Mouse (Mus musculus): ENCODE results near the gene Phactr1. TPM values are rescaled to one million over a fixed set of nuclear protein-coding genes. Genes with fewer than 3 reads are reported as not detected.

Phactr1 gene
- total RNA-seq, 1 experiment, result 1.2 TPM

DNA sequence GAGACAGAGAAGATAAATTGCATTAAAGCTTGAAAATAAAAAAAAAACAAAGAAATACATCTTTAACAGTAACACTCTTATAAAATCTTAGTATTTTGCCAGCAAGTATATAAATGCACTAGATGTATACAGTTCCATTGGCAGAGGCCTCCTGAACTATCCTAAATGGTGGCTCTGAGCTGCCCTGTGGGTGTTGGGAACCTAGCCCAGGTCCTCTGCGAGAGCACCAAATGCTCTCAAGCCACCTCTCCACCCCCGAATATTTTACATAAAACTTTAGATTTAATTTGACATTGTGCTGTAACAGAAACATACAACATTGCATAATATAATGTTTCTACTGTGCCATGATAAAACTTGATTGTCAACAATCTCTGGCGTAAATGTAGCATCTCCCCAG is 293.1 kb downstream of the Phactr1 start:
- no peaks in the 10 kb centered on the region for H3K4me1 ChIP-seq (ENCODE audit: control insufficient read depth in 2 of 2, insufficient read depth in 2 of 2, low read length in 2 of 2, poor library complexity in 1 of 2)
- H3K9me3 ChIP-seq (ENCODE audit: control insufficient read depth, insufficient read depth, low read depth, low read length), result no peaks in the 10 kb centered on the region
- no peaks in the 10 kb centered on the region for H3K36me3 ChIP-seq (ENCODE audit: control insufficient read depth, insufficient read depth, low read length, poor library complexity, severe bottlenecking)
- TF ChIP-seq CHD2 (IDR thresholded peaks at IDR 0.05; ENCODE audit: low read depth, low read length) (no peak), ZC3H11A (IDR thresholded peaks at IDR 0.05; ENCODE audit: borderline replicate concordance, low read depth, low read length) (no peak), HCFC1 (IDR thresholded peaks at IDR 0.05; ENCODE audit: borderline replicate concordance, insufficient read depth, low read length) (no peak)
- DNase-seq (ENCODE audit: low read depth, low spot score), result no peak
- in situ Hi-C loops (cut with MboI; ENCODE audit: low sequenced_read_pairs in 2 of 2, unreplicated experiment in 2 of 2), result no loop called here
- no peak overlapping the region for H3K9ac ChIP-seq (ENCODE audit: insufficient read depth, low read depth, low read length, poor library complexity, severe bottlenecking)
- H3K4me3 ChIP-seq (ENCODE audit: insufficient read depth in 1 of 2, low read depth in 1 of 2, low read length in 2 of 2, poor library complexity in 1 of 2, severe bottlenecking in 1 of 2), result no peak overlapping the region
- H3K27ac ChIP-seq (ENCODE audit: insufficient read depth, low read depth, low read length, poor library complexity, severe bottlenecking), result no peak overlapping the region

- no peak for TF ChIP-seq CHD2 (IDR thresholded peaks at IDR 0.05; ENCODE audit: low read depth, low read length)
- TF ChIP-seq HCFC1 (IDR thresholded peaks at IDR 0.05; ENCODE audit: borderline replicate concordance, insufficient read depth, low read length), result no peak
- no peak for TF ChIP-seq ZNF384 (IDR thresholded peaks at IDR 0.05; ENCODE audit: low read depth, low read length)
- TF ChIP-seq MAFK (IDR thresholded peaks at IDR 0.05; ENCODE audit: insufficient read depth, low read depth, low read length), result no peak
- no peak overlapping the region for H3K9ac ChIP-seq (ENCODE audit: insufficient read depth, low read depth, low read length, poor library complexity, severe bottlenecking)
- no peaks in the 10 kb centered on the region for H3K9me3 ChIP-seq (ENCODE audit: control insufficient read depth, insufficient read depth, low read depth, low read length)
- no peaks in the 10 kb centered on the region for H3K4me1 ChIP-seq (ENCODE audit: control insufficient read depth in 2 of 2, insufficient read depth in 2 of 2, low read length in 2 of 2, poor library complexity in 1 of 2)
- no peak for DNase-seq (ENCODE audit: low read depth, low spot score)
- H3K36me3 ChIP-seq (ENCODE audit: control insufficient read depth, insufficient read depth, low read length, poor library complexity, severe bottlenecking), result no peaks in the 10 kb centered on the region
- H3K4me3 ChIP-seq (ENCODE audit: insufficient read depth in 1 of 2, low read depth in 1 of 2, low read length in 2 of 2, poor library complexity in 1 of 2, severe bottlenecking in 1 of 2), result no peak overlapping the region
- no peak overlapping the region for H3K27ac ChIP-seq (ENCODE audit: insufficient read depth, low read depth, low read length, poor library complexity, severe bottlenecking)
- in situ Hi-C loops (cut with MboI; ENCODE audit: low sequenced_read_pairs in 2 of 2, unreplicated experiment in 2 of 2), result no loop called here
These were observed 293.5 kb downstream of the Phactr1 start for GRCm38 (mm10) chr13:42973961-42974360.

DNA sequence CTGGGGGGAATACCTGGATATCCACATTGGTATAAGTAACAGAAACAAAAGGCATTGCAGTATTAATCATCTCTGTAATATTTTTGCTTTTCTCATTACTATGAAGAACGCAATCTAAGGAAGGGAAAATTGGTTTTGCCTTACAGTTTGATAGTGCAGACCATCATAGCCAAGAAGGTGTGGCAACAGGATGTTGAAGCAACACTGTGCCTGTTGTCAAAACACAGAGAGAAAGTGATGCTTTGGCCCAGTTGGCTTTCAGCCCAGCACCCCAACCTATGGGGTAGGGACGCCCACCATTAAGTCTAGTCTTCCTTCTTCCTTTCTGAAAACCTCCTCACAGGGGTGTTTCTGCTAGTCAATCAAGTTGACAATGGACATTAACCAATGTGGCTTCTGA is 294.1 kb downstream of the Phactr1 start:
- Histone ChIP-seq H3K27ac (ENCODE audit: insufficient read depth, low read depth, low read length, poor library complexity, severe bottlenecking) (no peak overlapping the region), H3K36me3 (ENCODE audit: control insufficient read depth, insufficient read depth, low read length, poor library complexity, severe bottlenecking) (no peaks in the 10 kb centered on the region), H3K9me3 (ENCODE audit: control insufficient read depth, insufficient read depth, low read depth, low read length) (no peaks in the 10 kb centered on the region), H3K4me1 (ENCODE audit: control insufficient read depth in 2 of 2, insufficient read depth in 2 of 2, low read length in 2 of 2, poor library complexity in 1 of 2) (no peaks in the 10 kb centered on the region), H3K4me3 (ENCODE audit: insufficient read depth in 1 of 2, low read depth in 1 of 2, low read length in 2 of 2, poor library complexity in 1 of 2, severe bottlenecking in 1 of 2) (no peak overlapping the region), H3K9ac (ENCODE audit: insufficient read depth, low read depth, low read length, poor library complexity, severe bottlenecking) (no peak overlapping the region)
- TF ChIP-seq HCFC1 (IDR thresholded peaks at IDR 0.05; ENCODE audit: borderline replicate concordance, insufficient read depth, low read length) (no peak), ZNF384 (IDR thresholded peaks at IDR 0.05; ENCODE audit: low read depth, low read length) (no peak), ZC3H11A (IDR thresholded peaks at IDR 0.05; ENCODE audit: borderline replicate concordance, low read depth, low read length) (no peak), CHD2 (IDR thresholded peaks at IDR 0.05; ENCODE audit: low read depth, low read length) (no peak), MAFK (IDR thresholded peaks at IDR 0.05; ENCODE audit: insufficient read depth, low read depth, low read length) (no peak)
- DNase-seq (ENCODE audit: low read depth, low spot score), result no peak
- in situ Hi-C loops (cut with MboI; ENCODE audit: low sequenced_read_pairs in 2 of 2, unreplicated experiment in 2 of 2), result no loop called here

GRCm38 (mm10) chr13:42976144-42976543 is 295.7 kb downstream of the Phactr1 start:
- no peak for DNase-seq (ENCODE audit: low read depth, low spot score)
- Histone ChIP-seq H3K36me3 (ENCODE audit: control insufficient read depth, insufficient read depth, low read length, poor library complexity, severe bottlenecking) (no peaks in the 10 kb centered on the region), H3K9me3 (ENCODE audit: control insufficient read depth, insufficient read depth, low read depth, low read length) (no peaks in the 10 kb centered on the region), H3K9ac (ENCODE audit: insufficient read depth, low read depth, low read length, poor library complexity, severe bottlenecking) (no peak overlapping the region), H3K4me1 (ENCODE audit: control insufficient read depth in 2 of 2, insufficient read depth in 2 of 2, low read length in 2 of 2, poor library complexity in 1 of 2) (no peaks in the 10 kb centered on the region), H3K4me3 (ENCODE audit: insufficient read depth in 1 of 2, low read depth in 1 of 2, low read length in 2 of 2, poor library complexity in 1 of 2, severe bottlenecking in 1 of 2) (no peak overlapping the region), H3K27ac (ENCODE audit: insufficient read depth, low read depth, low read length, poor library complexity, severe bottlenecking) (no peak overlapping the region)
- in situ Hi-C loops (cut with MboI; ENCODE audit: low sequenced_read_pairs in 2 of 2, unreplicated experiment in 2 of 2), result no loop called here
- no peak for TF ChIP-seq HCFC1 (IDR thresholded peaks at IDR 0.05; ENCODE audit: borderline replicate concordance, insufficient read depth, low read length)
- TF ChIP-seq MAFK (IDR thresholded peaks at IDR 0.05; ENCODE audit: insufficient read depth, low read depth, low read length), result no peak
- TF ChIP-seq ZNF384 (IDR thresholded peaks at IDR 0.05; ENCODE audit: low read depth, low read length), result no peak
- no peak for TF ChIP-seq CHD2 (IDR thresholded peaks at IDR 0.05; ENCODE audit: low read depth, low read length)
- TF ChIP-seq ZC3H11A (IDR thresholded peaks at IDR 0.05; ENCODE audit: borderline replicate concordance, low read depth, low read length), result no peak

- no peaks in the 10 kb centered on the region for H3K36me3 ChIP-seq (ENCODE audit: control insufficient read depth, insufficient read depth, low read length, poor library complexity, severe bottlenecking)
- no peak overlapping the region for H3K27ac ChIP-seq (ENCODE audit: insufficient read depth, low read depth, low read length, poor library complexity, severe bottlenecking)
- no peaks in the 10 kb centered on the region for H3K9me3 ChIP-seq (ENCODE audit: control insufficient read depth, insufficient read depth, low read depth, low read length)
- in situ Hi-C loops (cut with MboI; ENCODE audit: low sequenced_read_pairs in 2 of 2, unreplicated experiment in 2 of 2), result no loop called here
- H3K9ac ChIP-seq (ENCODE audit: insufficient read depth, low read depth, low read length, poor library complexity, severe bottlenecking), result no peak overlapping the region
- no peak for DNase-seq (ENCODE audit: low read depth, low spot score)
- TF ChIP-seq CHD2 (IDR thresholded peaks at IDR 0.05; ENCODE audit: low read depth, low read length) (no peak), ZNF384 (IDR thresholded peaks at IDR 0.05; ENCODE audit: low read depth, low read length) (no peak), ZC3H11A (IDR thresholded peaks at IDR 0.05; ENCODE audit: borderline replicate concordance, low read depth, low read length) (no peak), MAFK (IDR thresholded peaks at IDR 0.05; ENCODE audit: insufficient read depth, low read depth, low read length) (no peak), HCFC1 (IDR thresholded peaks at IDR 0.05; ENCODE audit: borderline replicate concordance, insufficient read depth, low read length) (no peak)
- H3K4me1 ChIP-seq (ENCODE audit: control insufficient read depth in 2 of 2, insufficient read depth in 2 of 2, low read length in 2 of 2, poor library complexity in 1 of 2), result 0 out of 4 replicates have a peak, but pooled peaks cover 0 to 2% of the 10 kb centered on the region in 2 experiments
- H3K4me3 ChIP-seq (ENCODE audit: insufficient read depth in 1 of 2, low read depth in 1 of 2, low read length in 2 of 2, poor library complexity in 1 of 2, severe bottlenecking in 1 of 2), result no peak overlapping the region
These were observed 296.5 kb downstream of the Phactr1 start for GRCm38 (mm10) chr13:42976967-42977366.
